Mouse (Mus musculus) CH12.LX (cell line): ENCODE measurements around the gene Cwc25. TPM values are rescaled to one million over a fixed set of nuclear protein-coding genes. Genes with fewer than 3 reads are reported as not detected.

Experiments used
- DNase-seq: peaks from one replicate; pipeline ENCODE4 v3.0.0-alpha.2; 2013; ENCODE audit errors: extremely low read depth
- H3K27ac ChIP-seq: 2 replicates; pipeline ENCODE4 v1.5.1; 2012; ENCODE audit warnings: low read depth, mild to moderate bottlenecking, control low read depth, moderate library complexity; ENCODE audit not compliant: insufficient read depth
- H3K27me3 ChIP-seq: replicated peaks from 2 replicates; pipeline ENCODE3; 2012; ENCODE audit warnings: inconsistent platforms
- H3K36me3 ChIP-seq, 2 experiments: replicated peaks in 1 of 2; 2 replicates each; pipeline versions ENCODE3 to v1.6.1; 2012; ENCODE audit warnings: inconsistent platforms in 1 of 2, low read length in 1 of 2, mild to moderate bottlenecking in 1 of 2, mixed read lengths in 1 of 2, moderate library complexity in 1 of 2; ENCODE audit not compliant: control insufficient read depth in 1 of 2, insufficient read depth in 1 of 2
- H3K4me1 ChIP-seq, 2 experiments: 2 replicates each; pipeline ENCODE4 v1.6.1; 2012; ENCODE audit warnings: inconsistent platforms in 1 of 2, moderate library complexity in 1 of 2; ENCODE audit not compliant: insufficient read depth in 2 of 2, control insufficient read depth in 1 of 2
- H3K4me2 ChIP-seq: 2 replicates; pipeline ENCODE4 v1.6.1; 2012; ENCODE audit warnings: low read depth, mild to moderate bottlenecking, control low read depth; ENCODE audit not compliant: poor library complexity, insufficient read depth, severe bottlenecking
- H3K4me3 ChIP-seq, 3 experiments: fragments of 150-350 bp in 1 of 3; sonication (generic) in 1 of 3; replicated peaks in 1 of 3; 2 replicates each; pipeline versions ENCODE3 to v1.5.1; 2011 to 2012; ENCODE audit warnings: low read depth in 2 of 3, low read length in 2 of 3, mild to moderate bottlenecking in 2 of 3, moderate library complexity in 2 of 3, control low read depth in 1 of 3, improper control_type of control experiment in 1 of 3, inconsistent platforms in 1 of 3, mixed read lengths in 1 of 3; ENCODE audit not compliant: poor library complexity in 1 of 3
- H3K79me2 ChIP-seq: replicated peaks from 2 replicates; pipeline ENCODE4 v1.6.1; 2012; ENCODE audit warnings: mild to moderate bottlenecking, moderate library complexity; ENCODE audit not compliant: control insufficient read depth, poor library complexity, insufficient read depth, severe bottlenecking; ENCODE audit errors: extremely low read depth
- H3K9ac ChIP-seq: 2 replicates; pipeline ENCODE4 v1.6.1; 2012; ENCODE audit warnings: low read depth, mild to moderate bottlenecking, control low read depth, moderate library complexity; ENCODE audit not compliant: insufficient read depth
- H3K9me3 ChIP-seq: replicated peaks from 2 replicates; pipeline ENCODE3; 2012; ENCODE audit warnings: low read length, inconsistent platforms, mixed read lengths
- BHLHE40 ChIP-seq: IDR thresholded peaks from 2 replicates; pipeline ENCODE4 v1.6.1; 2011; ENCODE audit warnings: mild to moderate bottlenecking, low read depth, low read length, improper control_type of control experiment
- CHD1 ChIP-seq: IDR thresholded peaks from 2 replicates; pipeline ENCODE4 v1.6.1; 2012; ENCODE audit warnings: low read depth, low read length, improper control_type of control experiment, inconsistent platforms
- CHD2 ChIP-seq: IDR thresholded peaks from 2 replicates; pipeline ENCODE4 v1.6.1; 2011; ENCODE audit warnings: low read length, improper control_type of control experiment
- E2F4 ChIP-seq: IDR thresholded peaks from 2 replicates; pipeline ENCODE4 v1.6.1; 2011; ENCODE audit warnings: low read depth, low read length, improper control_type of control experiment; ENCODE audit not compliant: insufficient replicate concordance
- EP300 ChIP-seq: IDR thresholded peaks from 2 replicates; pipeline ENCODE4 v1.6.1; 2011; ENCODE audit warnings: low read length, improper control_type of control experiment
- ETS1 ChIP-seq: conservative IDR thresholded peaks from 2 replicates; pipeline ENCODE4 v1.6.1; 2012; ENCODE audit warnings: low read depth, mild to moderate bottlenecking, inconsistent platforms, low read length, improper control_type of control experiment, moderate library complexity
- HCFC1 ChIP-seq: IDR thresholded peaks from 2 replicates; pipeline ENCODE4 v1.6.1; 2012; ENCODE audit warnings: low read depth, mild to moderate bottlenecking, inconsistent platforms, low read length, improper control_type of control experiment
- IRF4 ChIP-seq: IDR thresholded peaks from 2 replicates; pipeline ENCODE4 v1.6.1; 2014; ENCODE audit warnings: low read depth, mild to moderate bottlenecking, inconsistent platforms, low read length, improper control_type of control experiment
- KAT2A ChIP-seq: IDR thresholded peaks from 2 replicates; pipeline ENCODE4 v1.6.1; 2012; ENCODE audit warnings: low read length, improper control_type of control experiment, inconsistent platforms; ENCODE audit not compliant: insufficient replicate concordance
- MAFK ChIP-seq: IDR thresholded peaks from 2 replicates; pipeline ENCODE4 v1.6.1; 2011; ENCODE audit warnings: low read length, improper control_type of control experiment; ENCODE audit not compliant: insufficient replicate concordance
- MAX ChIP-seq: IDR thresholded peaks from 2 replicates; pipeline ENCODE4 v1.6.1; 2011; ENCODE audit warnings: low read length, improper control_type of control experiment
- MYC ChIP-seq: IDR thresholded peaks from 2 replicates; pipeline ENCODE4 v1.6.1; 2011; ENCODE audit warnings: low read depth, mild to moderate bottlenecking, improper control_type of control experiment, low read length
- NRF1 ChIP-seq: IDR thresholded peaks from 2 replicates; pipeline ENCODE4 v1.6.1; 2014; ENCODE audit warnings: low read depth, mild to moderate bottlenecking, inconsistent platforms, low read length, improper control_type of control experiment, moderate library complexity
- POLR2A ChIP-seq: IDR thresholded peaks from 2 replicates; pipeline ENCODE4 v1.6.1; 2011; ENCODE audit warnings: low read depth, mild to moderate bottlenecking, improper control_type of control experiment, low read length
- RAD21 ChIP-seq: IDR thresholded peaks from 2 replicates; pipeline ENCODE4 v1.6.1; 2011; ENCODE audit warnings: low read depth, mild to moderate bottlenecking, low read length, improper control_type of control experiment, moderate library complexity
- RCOR1 ChIP-seq: conservative IDR thresholded peaks from 2 replicates; pipeline ENCODE4 v1.6.1; 2012; ENCODE audit warnings: low read depth, mild to moderate bottlenecking, inconsistent platforms, low read length, improper control_type of control experiment
- SMC3 ChIP-seq: IDR thresholded peaks from 2 replicates; pipeline ENCODE4 v1.6.1; 2011; ENCODE audit warnings: low read depth, low read length, improper control_type of control experiment
- TBP ChIP-seq: conservative IDR thresholded peaks from 2 replicates; pipeline ENCODE4 v1.6.1; 2011; ENCODE audit warnings: low read depth, low read length, improper control_type of control experiment
- UBTF ChIP-seq: IDR thresholded peaks from 2 replicates; pipeline ENCODE4 v1.6.1; 2012; ENCODE audit warnings: low read depth, mild to moderate bottlenecking, inconsistent platforms, low read length, improper control_type of control experiment, moderate library complexity
- USF1 ChIP-seq: IDR thresholded peaks from 2 replicates; pipeline ENCODE4 v1.6.1; 2014; ENCODE audit warnings: low read depth, mild to moderate bottlenecking, inconsistent platforms, low read length, improper control_type of control experiment
- ZMIZ1 ChIP-seq: IDR thresholded peaks from 2 replicates; pipeline ENCODE4 v1.6.1; 2012; ENCODE audit warnings: low read depth, mild to moderate bottlenecking, inconsistent platforms, low read length, improper control_type of control experiment
- ZNF384 ChIP-seq: IDR thresholded peaks from 2 replicates; pipeline ENCODE4 v1.6.1; 2012; ENCODE audit warnings: low read depth, low read length, improper control_type of control experiment, inconsistent platforms
- dilution Hi-C: fragments of 300-500 bp; cut with MboI; formaldehyde crosslinking; loops from 2 replicates; pipeline ENCODE4 v1.14.3; 2020; ENCODE audit warnings: low sequenced_read_pairs; ENCODE audit not compliant: extremely low pct_unique_long_range_greater_than_20kb, extremely low pct_ligation_motif_present
- in situ Hi-C: fragments of 300-500 bp; cut with MboI; formaldehyde crosslinking; loops from 3 replicates; pipeline ENCODE4 v1.14.3; 2019; ENCODE audit warnings: low sequenced_read_pairs, low pct_ligation_motif_present, low pct_unique_long_range_greater_than_20kb, mixed read lengths
- polyA plus RNA-seq: library from polyadenylated mRNA; unstranded; fragments of >175 nt; gene quantifications from 2 replicates; pipeline ENCODE4 v1.2.1, GENCODE M21; 2012; ENCODE audit warnings: low read depth; ENCODE audit not compliant: insufficient read length
- total RNA-seq, 2 experiments: library from RNA; depleted of rRNA; stranded (reverse); fragments of 300-350 nt in 1 of 2; fragments of >200 nt in 1 of 2; gene quantifications; 2 replicates each; pipeline ENCODE4 v1.2.3; 2012 to 2014

The Cwc25 gene
- total and polyA plus RNA-seq, 3 experiments: 16.7 to 21.5 (median 19.6) TPM

DNA sequence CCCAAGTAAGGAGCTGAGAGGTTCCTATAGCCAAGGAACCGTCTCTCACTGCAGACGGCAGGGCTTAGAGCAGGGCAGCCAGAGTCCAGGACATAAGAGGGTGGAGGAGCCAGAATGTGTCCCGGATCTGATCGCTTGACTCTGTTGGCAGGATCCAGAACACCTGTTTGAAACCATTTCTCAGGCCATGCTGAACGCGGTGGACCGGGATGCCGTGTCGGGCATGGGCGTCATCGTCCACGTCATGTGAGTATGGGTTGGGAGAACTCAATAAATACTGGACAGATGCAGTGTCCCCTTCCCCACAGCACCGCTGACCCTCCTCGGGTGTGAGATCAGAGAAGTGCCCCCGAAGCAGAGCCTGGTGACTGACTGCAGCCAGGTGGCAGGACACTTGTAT, 54.1 kb downstream of the Cwc25 start:
- 0 out of 2 replicates have a peak, but pooled peaks cover 2% of the 10 kb centered on the region for H3K79me2 ChIP-seq
- in situ Hi-C loops: no loop called here
- H3K4me2 ChIP-seq: no peak overlapping the region
- TF ChIP-seq POLR2A (no peak), SMC3 (no peak), BHLHE40 (no peak), MYC (no peak), NRF1 (no peak), EP300 (no peak), E2F4 (no peak), IRF4 (no peak), TBP (no peak), ZMIZ1 (no peak)
- TF ChIP-seq, all 38 proteins: peak for 0
- no peak overlapping the region for H3K9ac ChIP-seq
- no peak overlapping the region for H3K27ac ChIP-seq
- peaks cover 51 to 81% of the 10 kb centered on the region in 2 experiments for H3K36me3 ChIP-seq
- H3K4me1 ChIP-seq: peaks cover 9 to 21% of the 10 kb centered on the region in 2 experiments
- H3K9me3 ChIP-seq: peaks cover 4% of the 10 kb centered on the region
- no peak for DNase-seq
- no peak overlapping the region for H3K4me3 ChIP-seq
- no peaks in the 10 kb centered on the region for H3K27me3 ChIP-seq
- dilution Hi-C loops: no loop called here

DNA sequence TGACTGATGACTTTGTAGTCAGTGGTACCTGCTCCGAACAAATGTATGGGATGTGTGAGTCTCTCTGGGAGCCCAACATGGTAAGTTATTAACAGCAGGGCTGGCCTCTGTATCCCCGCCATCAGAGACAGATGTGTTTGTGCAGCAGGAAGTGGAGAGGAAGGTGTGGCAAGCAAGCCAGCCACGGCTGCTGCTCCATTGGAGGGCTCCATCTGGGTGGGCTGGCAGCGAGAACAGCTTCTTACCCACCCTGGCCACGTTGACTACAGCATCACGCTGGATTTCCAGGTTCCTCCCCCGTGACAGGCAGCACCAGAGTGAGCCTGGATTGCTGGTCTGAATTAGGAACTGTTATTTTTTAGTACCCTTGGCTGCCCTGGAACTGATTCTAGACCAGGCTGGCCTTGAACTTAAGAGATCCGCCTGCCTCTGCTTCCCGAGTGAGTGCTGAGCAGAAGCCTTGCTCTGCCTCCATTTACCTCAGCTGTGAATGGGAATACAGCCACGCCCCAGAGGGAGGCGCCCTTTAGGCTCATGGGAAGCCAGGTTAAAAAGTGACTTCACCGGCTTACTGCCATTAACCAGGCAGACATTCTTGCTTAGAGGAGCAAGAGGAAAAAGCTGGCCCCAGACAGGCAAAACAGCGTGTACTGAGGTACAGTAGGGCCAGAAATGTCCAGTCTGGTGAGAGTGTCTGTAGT, 55.0 kb downstream of the Cwc25 start:
- in situ Hi-C loops: no loop called here
- TF ChIP-seq KAT2A (no peak), HCFC1 (no peak), CHD1 (no peak), SMC3 (no peak), E2F4 (no peak), CHD2 (no peak), MAX (no peak), RAD21 (no peak), MAFK (no peak), UBTF (no peak), EP300 (no peak), RCOR1 (no peak), ETS1 (no peak), USF1 (no peak), ZNF384 (no peak)
- TF ChIP-seq, all 38 proteins: peak for 0
- Histone ChIP-seq H3K79me2 (peaks cover 2% of the 10 kb centered on the region; the same call in 1 of the 2 replicates), H3K27ac (peak overlapping the region; percentile 0; the same call in 1 of the 2 replicates), H3K9ac (no peak overlapping the region), H3K36me3 (peaks cover 60 to 82% of the 10 kb centered on the region in 2 experiments), H3K27me3 (no peaks in the 10 kb centered on the region), H3K4me1 (peaks cover 5 to 15% of the 10 kb centered on the region in 2 experiments), H3K9me3 (peaks cover 4% of the 10 kb centered on the region), H3K4me3 (no peak overlapping the region), H3K4me2 (no peak overlapping the region)
- DNase-seq: no peak
- dilution Hi-C loops: no loop called here
